Mouse (Mus musculus) hematopoietic multipotent progenitor cell, adult 10-12 weeks (in vitro differentiated cells): Measurements from ENCODE around the gene Mageb2. TPM values are rescaled to one million over a fixed set of nuclear protein-coding genes. Genes with fewer than 3 reads are reported as not detected.

ENCODE experiments used
- polyA plus RNA-seq: library from polyadenylated mRNA; stranded (reverse); fragments of >175 nt; gene quantifications from 2 replicates; pipeline ENCODE4 v1.2.3, GENCODE M21; 2012; ENCODE audit warnings: low replicate concordance

Mageb2 gene
- polyA plus RNA-seq = not detected in 2 replicates

GRCm38 (mm10) chrX:91331390-91331789, at the start of gene Mageb2:
Gene Mageb2, plus strand, starts transcription at chrX:91331690.

Other genes with a start within 250 kb of the Mageb2 start
- gene Gm5072, start 60.8 kb downstream of the Mageb2 start, polyA plus RNA-seq = not detected in 2 replicates
- gene Gm8914, start 148.4 kb downstream of the Mageb2 start, polyA plus RNA-seq = not detected in 2 replicates
- not detected in 2 replicates for gene 1700084M14Rik, start 244.2 kb downstream of the Mageb2 start, polyA plus RNA-seq